Comparison of ENCODE assay signal across 20 mouse cellular contexts in genomic region chr8:102627151-102627550, GRCm38 (mm10).
"Had no signal": no experiment of that assay in that cellular context is flagged by ENCODE, and none has a peak within 500 bp of the region (broad histone marks: within the 10 kb centered on the region; RNA-seq: fewer than 3 reads in every experiment).

No protein-coding gene starts in this region.

- H3K4me2 ChIP-seq: limb, embryonic 13.5 days; liver, embryonic 12.5 days; liver, embryonic 15.5 days; lung, embryonic 15.5 days; midbrain, embryonic 12.5 days had no signal

- H3K4me3 ChIP-seq: layer of hippocampus, adult 2 months; limb, embryonic 10.5 days; limb, embryonic 13.5 days; liver, embryonic 12.5 days; liver, embryonic 15.5 days; lung, embryonic 15.5 days; midbrain, embryonic 12.5 days; myocyte had no signal

- H3K9me3 ChIP-seq: limb, embryonic 10.5 days; limb, embryonic 13.5 days; liver, embryonic 12.5 days; liver, embryonic 15.5 days; lung, embryonic 15.5 days; midbrain, embryonic 12.5 days had no signal

- ATAC-seq: intestine, postnatal 0 days; liver, embryonic 12.5 days; midbrain, embryonic 16.5 days had no signal

- H3K27ac ChIP-seq: kidney, postnatal 0 days; layer of hippocampus, adult 2 months; limb, embryonic 10.5 days; limb, embryonic 13.5 days; liver, embryonic 12.5 days; liver, embryonic 15.5 days; lung, embryonic 15.5 days; midbrain, embryonic 12.5 days had no signal

- H3K27me3 ChIP-seq: limb, embryonic 13.5 days; liver, embryonic 12.5 days; liver, embryonic 15.5 days; lung, embryonic 15.5 days; midbrain, embryonic 12.5 days had no signal

- H3K4me1 ChIP-seq: limb, embryonic 10.5 days; limb, embryonic 13.5 days; liver, embryonic 12.5 days; liver, embryonic 15.5 days; lung, embryonic 15.5 days; midbrain, embryonic 12.5 days had no signal

- DNase-seq: kidney, adult 2 months; kidney, postnatal 25 days; layer of hippocampus, adult 9-11 months; liver; lung, adult 18-20 months; lung, postnatal 10 days; lung, postnatal 36 days; thymus, adult 18-20 months; thymus, postnatal 4 days had no signal

- H3K36me3 ChIP-seq: limb, embryonic 13.5 days; liver, embryonic 12.5 days; liver, embryonic 15.5 days; lung, embryonic 15.5 days; midbrain, embryonic 12.5 days had no signal

- H3K9ac ChIP-seq: limb, embryonic 13.5 days; liver, embryonic 12.5 days; liver, embryonic 15.5 days; lung, embryonic 15.5 days; midbrain, embryonic 12.5 days had no signal
